ENCODE assay signal across 7 mouse cellular contexts in the genomic region with DNA sequence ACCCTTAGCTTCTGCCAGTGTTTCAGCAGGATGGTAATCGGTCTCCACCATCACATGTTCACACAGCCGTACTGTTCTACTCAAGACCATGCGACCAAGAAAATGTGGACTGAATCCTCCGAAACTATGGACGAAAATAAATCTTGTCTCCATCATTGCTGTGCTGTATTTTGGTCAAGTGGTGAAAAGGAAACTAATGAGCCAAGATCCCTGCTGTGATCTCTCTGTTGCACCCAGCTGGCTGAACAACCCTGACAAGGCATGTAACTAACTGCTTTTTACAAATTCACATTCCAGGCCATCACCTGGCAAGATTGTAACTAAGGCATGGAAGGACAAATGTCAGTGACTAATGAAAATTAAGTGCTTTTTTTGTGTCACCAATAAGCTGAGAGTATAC.
"Had no signal": no experiment of that assay in that cellular context is flagged by ENCODE, and none has a peak within 500 bp of the region (broad histone marks: within the 10 kb centered on the region; RNA-seq: fewer than 3 reads in every experiment).

No protein-coding gene starts in this region.

- DNase-seq: kidney, postnatal 36 days; left cerebral cortex, postnatal 4 days; liver, postnatal 0 days; lung, embryonic 14.5 days; right cerebral cortex, postnatal 25 days; thymus, adult 2 months; thymus, postnatal 25 days had no signal
